Mouse (Mus musculus) forebrain, embryonic 13.5 days (tissue): ENCODE data around the gene Oit1. TPM values are rescaled to one million over a fixed set of nuclear protein-coding genes. Genes with fewer than 3 reads are reported as not detected.

Experiments used
- ATAC-seq: fragments of 200-750 bp; cut with Nextera tagmentation; 2 replicates; pipeline ENCODE4 v1.8.0; 2017
- H3K27ac ChIP-seq: fragments of 300-500 bp; sonication (generic); 2 replicates; pipeline ENCODE4 v1.5.1; 2015; ENCODE audit warnings: inconsistent platforms, mild to moderate bottlenecking, moderate library complexity
- H3K27me3 ChIP-seq: fragments of 300-500 bp; sonication (generic); 2 replicates; pipeline ENCODE4 v1.6.1; 2015; ENCODE audit warnings: mild to moderate bottlenecking, inconsistent platforms
- H3K36me3 ChIP-seq: fragments of 300-500 bp; sonication (generic); 2 replicates; pipeline ENCODE4 v1.6.1; 2015; ENCODE audit warnings: mild to moderate bottlenecking, inconsistent platforms; ENCODE audit not compliant: poor library complexity, severe bottlenecking
- H3K4me1 ChIP-seq: fragments of 300-500 bp; sonication (generic); 2 replicates; pipeline ENCODE4 v1.6.1; 2015; ENCODE audit warnings: inconsistent platforms
- H3K4me2 ChIP-seq: fragments of 300-500 bp; sonication (generic); 2 replicates; pipeline ENCODE4 v1.6.1; 2015; ENCODE audit warnings: inconsistent platforms, mild to moderate bottlenecking, moderate library complexity
- H3K4me3 ChIP-seq: fragments of 300-500 bp; sonication (generic); 2 replicates; pipeline ENCODE4 v1.5.1; 2015; ENCODE audit warnings: mild to moderate bottlenecking, inconsistent platforms
- H3K9ac ChIP-seq: fragments of 300-500 bp; sonication (generic); 2 replicates; pipeline ENCODE4 v1.6.1; 2015; ENCODE audit warnings: mild to moderate bottlenecking, inconsistent platforms
- H3K9me3 ChIP-seq: fragments of 300-500 bp; sonication (generic); replicated peaks from 2 replicates; pipeline ENCODE4 v1.6.1; 2016; ENCODE audit warnings: inconsistent platforms
- WGBS: fragments of 180-500 bp; shearing (Covaris S2); methylation state at CpG from one replicate; pipeline ENCODE4 v1.1.7; 2015; 5-methylcytosine and 5-hydroxymethylcytosine counted together
- polyA plus RNA-seq: library from polyadenylated mRNA; unstranded; fragments of >200 nt; fragmentation: Nextera tagmentation; extraction: Ambion mirVana; gene quantifications from 2 replicates; pipeline ENCODE4 v1.2.1, GENCODE M21; 2015

The Oit1 gene
- polyA plus RNA-seq, result not detected in 2 replicates

GRCm38 (mm10) chr14:8378685-8379313 is at the start of gene Oit1:
Gene Oit1 (minus strand): TSS chr14:8378754.
- Histone ChIP-seq H3K4me3 (no peak within 1 kb of the TSS), H3K36me3 (no peaks in the 10 kb centered on the region), H3K4me1 (no peaks in the 10 kb centered on the region), H3K9ac (no peak within 1 kb of the TSS), H3K27me3 (no peaks in the 10 kb centered on the region), H3K9me3 (no peaks in the 10 kb centered on the region), H3K4me2 (no peak within 1 kb of the TSS), H3K27ac (no peak within 1 kb of the TSS)
- WGBS, result 67% methylated on average over 8 of the region's 8 CpGs
- no peak for ATAC-seq

GRCm38 (mm10) chr14:8422833-8423232 is 44.3 kb upstream of the Oit1 start:
- 51% methylated on average over 3 of the region's 3 CpGs for WGBS

DNA sequence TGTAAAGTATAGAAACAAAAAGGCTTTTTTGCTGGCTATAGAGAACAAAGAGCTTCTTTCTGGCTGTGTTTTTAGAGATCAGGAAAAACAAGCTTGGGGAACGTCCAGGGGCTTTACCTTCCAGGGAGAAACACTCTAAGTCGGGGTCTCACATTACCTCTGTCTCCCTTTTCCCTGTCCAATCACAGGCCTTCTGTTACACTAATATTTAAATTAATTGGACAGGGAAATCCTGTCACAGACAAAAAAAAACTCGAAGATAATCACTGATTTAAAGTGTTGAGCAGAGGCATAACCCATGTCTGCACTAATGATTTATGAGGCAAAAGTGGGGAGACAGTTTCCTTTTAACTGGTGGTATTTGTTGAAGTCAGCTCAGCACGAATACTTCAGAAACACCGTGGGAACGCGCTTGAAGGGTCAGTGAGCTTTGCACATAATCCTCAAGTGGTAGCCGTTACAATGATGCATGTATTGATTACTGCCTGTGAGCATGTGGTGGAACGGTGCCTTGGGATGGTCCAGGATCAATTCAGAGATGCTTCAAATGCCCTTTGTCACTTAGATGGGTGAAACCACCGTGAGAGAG is 42.7 kb upstream of the Oit1 start:
- H3K4me3 ChIP-seq, result no peak overlapping the region
- H3K9me3 ChIP-seq, result no peaks in the 10 kb centered on the region
- no peak for ATAC-seq
- 27% methylated on average over 10 of the region's 10 CpGs for WGBS
- H3K4me1 ChIP-seq, result 0 out of 2 replicates have a peak, but pooled peaks cover 12% of the 10 kb centered on the region
- no peak overlapping the region for H3K27ac ChIP-seq
- no peak overlapping the region for H3K4me2 ChIP-seq
- H3K27me3 ChIP-seq, result no peaks in the 10 kb centered on the region
- no peaks in the 10 kb centered on the region for H3K36me3 ChIP-seq
- no peak overlapping the region for H3K9ac ChIP-seq

More at GRCm38 (mm10) chr14:8422833-8423232, 44.3 kb upstream of the Oit1 start:
- H3K4me1 ChIP-seq, result 0 out of 2 replicates have a peak, but pooled peaks cover 12% of the 10 kb centered on the region
- H3K9ac ChIP-seq, result no peak overlapping the region
- no peak overlapping the region for H3K4me2 ChIP-seq
- H3K27ac ChIP-seq, result no peak overlapping the region
- ATAC-seq, result no peak
- no peak overlapping the region for H3K4me3 ChIP-seq
- H3K27me3 ChIP-seq, result no peaks in the 10 kb centered on the region
- no peaks in the 10 kb centered on the region for H3K9me3 ChIP-seq
- no peaks in the 10 kb centered on the region for H3K36me3 ChIP-seq

- no peak for ATAC-seq
- no peak overlapping the region for H3K9ac ChIP-seq
- no peak overlapping the region for H3K4me3 ChIP-seq
- no peak overlapping the region for H3K27ac ChIP-seq
- H3K4me2 ChIP-seq, result no peak overlapping the region
- H3K9me3 ChIP-seq, result no peaks in the 10 kb centered on the region
- H3K36me3 ChIP-seq, result no peaks in the 10 kb centered on the region
- no peaks in the 10 kb centered on the region for H3K27me3 ChIP-seq
- 59% methylated on average over 3 of the region's 3 CpGs for WGBS
- 0 out of 2 replicates have a peak, but pooled peaks cover 12% of the 10 kb centered on the region for H3K4me1 ChIP-seq
These were observed 40.1 kb upstream of the Oit1 start for GRCm38 (mm10) chr14:8418610-8419009.

DNA sequence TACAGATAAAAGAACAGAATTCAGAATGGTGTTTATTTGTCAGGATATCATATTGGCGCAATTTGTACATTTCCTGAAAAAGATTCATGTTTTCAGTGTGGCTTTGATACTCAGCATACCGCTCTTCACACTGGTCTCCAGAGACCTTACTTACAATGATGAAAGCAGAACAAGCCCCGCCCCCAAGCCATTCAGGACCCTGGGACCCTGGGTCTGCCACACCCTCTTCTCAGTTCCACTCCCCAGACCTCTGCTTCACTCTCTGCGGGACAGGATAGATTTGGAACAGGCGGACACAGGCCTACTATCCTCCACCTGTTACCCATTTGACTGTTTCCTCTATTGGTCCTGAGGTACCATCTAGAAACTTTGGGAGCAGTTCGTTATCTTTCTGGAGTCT is 27.4 kb upstream of the Oit1 start:
- Histone ChIP-seq H3K36me3 (no peaks in the 10 kb centered on the region), H3K4me3 (no peak overlapping the region), H3K9me3 (no peaks in the 10 kb centered on the region), H3K27me3 (no peaks in the 10 kb centered on the region), H3K9ac (no peak overlapping the region), H3K4me2 (no peak overlapping the region), H3K27ac (no peak overlapping the region), H3K4me1 (no peaks in the 10 kb centered on the region)
- WGBS, result 74% methylated on average over 6 of the region's 6 CpGs
- ATAC-seq, result no peak

DNA sequence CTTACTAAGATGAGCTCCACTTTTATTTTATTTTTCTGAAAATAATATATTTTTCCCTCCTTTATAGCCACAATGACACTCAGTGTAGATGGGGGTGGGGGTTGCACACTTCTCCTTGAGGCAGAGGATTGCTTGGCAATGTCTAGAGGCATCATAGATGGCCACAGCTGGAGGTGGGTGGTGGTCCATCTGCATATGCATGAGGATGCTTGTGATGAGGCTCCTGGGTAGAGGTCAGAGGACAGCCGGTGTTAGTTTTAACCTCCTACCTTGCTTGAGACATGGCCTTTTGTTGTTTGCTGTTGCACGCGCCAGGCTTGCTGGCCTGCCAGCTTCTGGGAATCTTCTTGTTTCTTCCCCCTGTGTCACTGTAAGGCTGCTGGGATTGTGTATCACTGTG is 24.8 kb upstream of the Oit1 start:
- WGBS, result 72% methylated on average over 3 of the region's 3 CpGs
- no peak for ATAC-seq

GRCm38 (mm10) chr14:8398507-8398906 is 20.0 kb upstream of the Oit1 start:
- H3K4me2 ChIP-seq, result no peak overlapping the region
- H3K9ac ChIP-seq, result no peak overlapping the region
- no peak for ATAC-seq
- no peaks in the 10 kb centered on the region for H3K36me3 ChIP-seq
- no peaks in the 10 kb centered on the region for H3K4me1 ChIP-seq
- no peak overlapping the region for H3K4me3 ChIP-seq
- no peak overlapping the region for H3K27ac ChIP-seq
- H3K27me3 ChIP-seq, result no peaks in the 10 kb centered on the region
- no peaks in the 10 kb centered on the region for H3K9me3 ChIP-seq

More for the DNA sequence above, 24.8 kb upstream of the Oit1 start:
- Histone ChIP-seq H3K27me3 (no peaks in the 10 kb centered on the region), H3K9me3 (no peaks in the 10 kb centered on the region), H3K9ac (no peak overlapping the region), H3K27ac (no peak overlapping the region), H3K4me1 (no peaks in the 10 kb centered on the region), H3K4me3 (no peak overlapping the region), H3K36me3 (no peaks in the 10 kb centered on the region), H3K4me2 (no peak overlapping the region)

- no peaks in the 10 kb centered on the region for H3K4me1 ChIP-seq
- no peak overlapping the region for H3K27ac ChIP-seq
- no peak for ATAC-seq
- no peak overlapping the region for H3K4me2 ChIP-seq
- WGBS, result 90% methylated on average over 7 of the region's 7 CpGs
- H3K9me3 ChIP-seq, result no peaks in the 10 kb centered on the region
- no peak overlapping the region for H3K4me3 ChIP-seq
- no peaks in the 10 kb centered on the region for H3K27me3 ChIP-seq
- H3K9ac ChIP-seq, result no peak overlapping the region
- no peaks in the 10 kb centered on the region for H3K36me3 ChIP-seq
These were observed 17.2 kb upstream of the Oit1 start for GRCm38 (mm10) chr14:8395690-8396287.

DNA sequence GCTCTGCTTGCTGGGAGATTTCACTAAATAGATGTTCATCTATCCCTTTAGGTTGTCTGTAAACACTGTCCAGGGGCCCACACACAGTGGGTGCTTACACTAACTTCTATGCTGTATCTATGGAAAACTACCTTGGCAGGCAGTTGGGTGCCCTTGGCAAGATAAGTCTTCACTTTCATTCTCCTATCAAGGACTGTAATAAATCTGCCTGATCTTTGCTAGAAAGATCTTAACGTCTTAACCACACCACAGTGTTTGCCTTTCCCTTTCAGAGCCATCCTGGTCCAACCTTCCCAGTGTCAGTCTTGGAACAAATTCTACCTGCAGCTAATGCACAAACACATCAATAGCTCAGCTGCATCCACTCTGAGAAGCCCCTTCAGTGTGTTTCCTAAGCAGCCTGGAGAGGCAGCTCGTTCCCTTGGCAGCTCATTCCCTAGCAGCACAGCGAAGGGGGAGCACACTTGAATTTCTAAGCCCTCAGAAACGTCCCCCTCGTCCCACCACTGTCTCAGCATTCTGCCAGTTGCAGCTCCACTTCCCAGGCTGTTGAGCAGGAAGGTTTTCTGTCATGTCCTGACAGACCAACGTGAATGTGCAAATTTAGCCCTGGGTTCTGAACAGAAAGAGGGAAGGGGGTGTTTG is 13.7 kb upstream of the Oit1 start:
- Histone ChIP-seq H3K4me3 (no peak overlapping the region), H3K4me1 (no peaks in the 10 kb centered on the region)
- ATAC-seq, result no peak

DNA sequence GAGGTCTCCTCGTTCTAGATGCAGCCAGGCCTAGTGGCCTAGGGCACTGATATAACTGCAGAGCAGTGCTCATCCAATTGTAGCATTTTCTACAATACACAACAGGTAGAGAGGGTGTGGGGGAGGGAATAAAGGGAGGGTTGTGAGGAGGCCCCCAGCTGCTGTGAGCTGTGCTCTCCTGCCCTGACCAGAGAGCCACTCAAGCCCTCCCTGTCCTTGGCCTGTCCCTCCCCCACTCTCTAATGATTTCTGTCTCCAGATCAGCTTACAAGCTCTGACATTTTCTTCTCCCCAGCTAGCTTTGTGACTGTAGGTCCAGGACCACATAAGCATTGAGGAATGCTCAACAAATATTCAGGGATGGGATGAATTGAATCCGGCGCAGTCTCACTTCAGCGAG is 9.2 kb downstream of the Oit1 start:
- Histone ChIP-seq H3K27ac (no peak overlapping the region), H3K9me3 (no peaks in the 10 kb centered on the region), H3K4me1 (peaks cover 13% of the 10 kb centered on the region), H3K4me3 (no peak overlapping the region), H3K36me3 (no peaks in the 10 kb centered on the region), H3K9ac (no peak overlapping the region), H3K27me3 (no peaks in the 10 kb centered on the region), H3K4me2 (no peak overlapping the region)
- ATAC-seq, result no peak
- 92% methylated on average over 4 of the region's 4 CpGs for WGBS

More for the DNA sequence above, 13.7 kb upstream of the Oit1 start:
- 61% methylated on average over 6 of the region's 6 CpGs for WGBS
- no peaks in the 10 kb centered on the region for H3K9me3 ChIP-seq
- H3K27ac ChIP-seq, result no peak overlapping the region
- no peaks in the 10 kb centered on the region for H3K36me3 ChIP-seq
- no peak overlapping the region for H3K9ac ChIP-seq
- no peak overlapping the region for H3K4me2 ChIP-seq
- H3K27me3 ChIP-seq, result no peaks in the 10 kb centered on the region

DNA sequence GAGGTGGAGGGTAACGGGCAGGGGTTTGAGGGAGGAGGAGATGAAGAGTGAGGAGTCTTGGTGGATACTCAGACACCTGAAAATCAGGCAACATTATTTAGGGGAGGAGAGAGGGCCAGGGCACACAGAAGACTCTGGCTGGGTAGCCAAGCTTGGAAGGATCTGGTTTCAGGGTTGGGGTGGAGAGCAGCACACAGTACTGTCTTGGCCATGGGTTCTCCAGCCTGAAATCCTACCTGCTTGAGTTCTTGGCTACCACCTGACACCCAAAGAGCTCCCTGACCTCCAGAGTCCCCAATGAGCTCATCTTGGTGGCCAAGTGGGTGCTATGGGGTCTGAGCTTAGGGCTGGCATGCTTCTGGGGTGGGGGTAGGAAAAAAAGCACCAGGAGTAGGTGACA is 9.7 kb downstream of the Oit1 start:
- Histone ChIP-seq H3K4me2 (no peak overlapping the region), H3K27ac (no peak overlapping the region), H3K27me3 (no peaks in the 10 kb centered on the region), H3K4me3 (no peak overlapping the region), H3K9ac (no peak overlapping the region), H3K36me3 (no peaks in the 10 kb centered on the region), H3K9me3 (no peaks in the 10 kb centered on the region), H3K4me1 (peaks cover 13% of the 10 kb centered on the region)
- 100% methylated on average over 1 of the region's 1 CpGs for WGBS
- ATAC-seq, result no peak; the same call in 1 of the 2 replicates
